ENCODE assay signal across 19 mouse cellular contexts in the genomic region with DNA sequence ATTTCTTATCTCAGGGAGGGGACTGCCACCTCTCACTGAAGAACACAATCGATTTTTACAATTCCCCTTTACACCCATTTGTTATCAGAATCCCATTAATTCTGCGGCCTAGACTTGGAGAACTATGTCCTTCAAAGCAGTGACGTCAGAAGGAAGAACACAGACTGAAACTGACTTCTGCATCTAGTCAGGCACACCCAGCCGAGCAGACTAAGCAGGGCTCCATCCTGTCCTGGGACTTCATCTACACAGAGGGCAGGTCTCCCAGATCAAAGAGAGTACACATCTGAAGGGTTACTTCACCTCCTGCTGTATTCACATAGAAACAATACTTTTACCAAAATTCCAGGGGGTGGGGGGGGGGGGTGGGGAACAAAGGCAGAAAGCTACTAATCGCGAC.
A peak's percentile ranks its signal among the peaks of the same experiment; 100 is the strongest.
DNase-seq lines count a peak whose midpoint lies in the region; ATAC-seq and TF ChIP-seq lines count a peak whose summit lies in the region.
"Had no signal": no experiment of that assay in that cellular context is flagged by ENCODE, and none has a peak within 500 bp of the region (broad histone marks: within the 10 kb centered on the region; RNA-seq: fewer than 3 reads in every experiment).

No protein-coding gene starts in this region.

- 62% methylated on average over 6 of the region's 6 CpGs for WGBS in embryonic facial prominence, embryonic 11.5 days
- 55% methylated on average over 6 of the region's 6 CpGs for WGBS in embryonic facial prominence, embryonic 10.5 days
- 40% methylated on average over 6 of the region's 6 CpGs for WGBS in kidney, embryonic 16.5 days
- 31% methylated on average over 6 of the region's 6 CpGs for WGBS in intestine, postnatal 0 days

- no peak overlapping the region for H3K9ac ChIP-seq in embryonic facial prominence, embryonic 11.5 days (replicated peaks; ENCODE audit: low read length)
- H3K9ac ChIP-seq in kidney, embryonic 16.5 days (replicated peaks; ENCODE audit: low read length): no peak overlapping the region
- H3K9ac ChIP-seq in intestine, postnatal 0 days (ENCODE audit: low read depth, low read length): no peak overlapping the region
- H3K9ac ChIP-seq: hindbrain, embryonic 12.5 days; limb, embryonic 13.5 days; liver, embryonic 15.5 days; neural tube, embryonic 13.5 days had no signal

- no peak overlapping the region for H3K27ac ChIP-seq in embryonic facial prominence, embryonic 11.5 days (replicated peaks; ENCODE audit: low read depth, low read length)
- H3K27ac ChIP-seq in embryonic facial prominence, embryonic 10.5 days (replicated peaks): no peak overlapping the region
- no peak overlapping the region for H3K27ac ChIP-seq in kidney, embryonic 16.5 days (ENCODE audit: low read length)
- H3K27ac ChIP-seq in intestine, postnatal 0 days (ENCODE audit: low read depth, low read length): peak overlapping the region; percentile 29
- H3K27ac ChIP-seq: hindbrain, embryonic 12.5 days; limb, embryonic 13.5 days; liver, embryonic 15.5 days; neural tube, embryonic 13.5 days had no signal

- ATAC-seq in embryonic facial prominence, embryonic 11.5 days (replicated peaks; ENCODE audit: insufficient number of reproducible peaks, low FRiP score, low TSS enrichment, low read depth): 0 out of 2 replicates have a peak, but pooled peaks have one; percentile 45
- 0 out of 2 replicates have a peak, but pooled peaks have one; percentile 50 for ATAC-seq in kidney, embryonic 16.5 days (ENCODE audit: low FRiP score, low TSS enrichment)
- ATAC-seq in intestine, postnatal 0 days: peak; percentile 83
- ATAC-seq in frontal cortex, adult (ENCODE audit: low TSS enrichment): no peak

- H3K27me3 ChIP-seq in embryonic facial prominence, embryonic 11.5 days (ENCODE audit: control insufficient read depth, insufficient read depth, low read length): no peaks in the 10 kb centered on the region
- no peaks in the 10 kb centered on the region for H3K27me3 ChIP-seq in embryonic facial prominence, embryonic 10.5 days (replicated peaks; ENCODE audit: low read depth, poor library complexity, severe bottlenecking)
- H3K27me3 ChIP-seq in kidney, embryonic 16.5 days (ENCODE audit: insufficient read depth, low read length): no peaks in the 10 kb centered on the region
- no peaks in the 10 kb centered on the region for H3K27me3 ChIP-seq in intestine, postnatal 0 days (replicated peaks; ENCODE audit: control insufficient read depth, insufficient read depth, low read length)
- H3K27me3 ChIP-seq: CH12.LX; hindbrain, embryonic 12.5 days; limb, embryonic 13.5 days; liver, embryonic 15.5 days; neural tube, embryonic 13.5 days had no signal

- H3K4me3 ChIP-seq in embryonic facial prominence, embryonic 11.5 days (ENCODE audit: low read depth, low read length): no peak overlapping the region
- no peak overlapping the region for H3K4me3 ChIP-seq in embryonic facial prominence, embryonic 10.5 days
- no peak overlapping the region for H3K4me3 ChIP-seq in kidney, embryonic 16.5 days (ENCODE audit: low read length)
- H3K4me3 ChIP-seq in intestine, postnatal 0 days (ENCODE audit: low read depth, low read length): no peak overlapping the region
- H3K4me3 ChIP-seq: hindbrain, embryonic 12.5 days; limb, embryonic 13.5 days; liver, embryonic 15.5 days; neural tube, embryonic 13.5 days had no signal

- no peaks in the 10 kb centered on the region for H3K36me3 ChIP-seq in embryonic facial prominence, embryonic 11.5 days (replicated peaks; ENCODE audit: control insufficient read depth, insufficient read depth, low read depth, low read length)
- peaks cover 10% of the 10 kb centered on the region for H3K36me3 ChIP-seq in embryonic facial prominence, embryonic 10.5 days (replicated peaks)
- no peaks in the 10 kb centered on the region for H3K36me3 ChIP-seq in kidney, embryonic 16.5 days (ENCODE audit: insufficient read depth, low read length)
- H3K36me3 ChIP-seq in intestine, postnatal 0 days (ENCODE audit: control insufficient read depth, insufficient read depth): no peaks in the 10 kb centered on the region
- H3K36me3 ChIP-seq: hindbrain, embryonic 12.5 days; liver, embryonic 15.5 days; neural tube, embryonic 13.5 days had no signal

- H3K4me1 ChIP-seq in embryonic facial prominence, embryonic 11.5 days (ENCODE audit: control insufficient read depth, insufficient read depth, low read length): no peaks in the 10 kb centered on the region; the same call in 1 of the 2 replicates
- H3K4me1 ChIP-seq in embryonic facial prominence, embryonic 10.5 days: peaks cover 37% of the 10 kb centered on the region
- H3K4me1 ChIP-seq in kidney, embryonic 16.5 days (ENCODE audit: insufficient read depth, low read length): peaks cover 50% of the 10 kb centered on the region
- H3K4me1 ChIP-seq in intestine, postnatal 0 days (replicated peaks; ENCODE audit: control insufficient read depth, insufficient read depth, low read length): peaks cover 4% of the 10 kb centered on the region; the same call in 1 of the 2 replicates
- H3K4me1 ChIP-seq: liver, embryonic 15.5 days had no signal

- H3K9me3 ChIP-seq in embryonic facial prominence, embryonic 11.5 days (replicated peaks; ENCODE audit: control insufficient read depth, low read length): no peaks in the 10 kb centered on the region
- no peaks in the 10 kb centered on the region for H3K9me3 ChIP-seq in embryonic facial prominence, embryonic 10.5 days
- no peaks in the 10 kb centered on the region for H3K9me3 ChIP-seq in kidney, embryonic 16.5 days (ENCODE audit: low read length)
- H3K9me3 ChIP-seq in intestine, postnatal 0 days (ENCODE audit: control insufficient read depth): no peaks in the 10 kb centered on the region
- H3K9me3 ChIP-seq: hindbrain, embryonic 12.5 days; limb, embryonic 13.5 days; liver, embryonic 15.5 days; neural tube, embryonic 13.5 days had no signal

- DNase-seq in embryonic facial prominence, embryonic 11.5 days (ENCODE audit: low spot score): no peak
- no peak for DNase-seq in embryonic facial prominence, embryonic 10.5 days (ENCODE audit: low spot score)
- DNase-seq in kidney, adult 11 months: no peak
- DNase-seq in ES-CJ7 (ENCODE audit: low read depth, low spot score): peak; percentile 22
- no peak for DNase-seq in urinary bladder, adult 2 months (ENCODE audit: low spot score)
- DNase-seq: cerebellum, adult 9-10 months; gastrocnemius, postnatal 25 days; kidney, adult 18-20 months; layer of hippocampus, adult 9-11 months; right cerebral cortex, postnatal 14 days; thymus, postnatal 4 days had no signal

- TF ChIP-seq CTCF in intestine, postnatal 0 days (IDR thresholded peaks at IDR 0.05; ENCODE audit: low read depth): no peak

- H3K4me2 ChIP-seq in embryonic facial prominence, embryonic 11.5 days (ENCODE audit: low read depth, low read length): no peak overlapping the region
- no peak overlapping the region for H3K4me2 ChIP-seq in kidney, embryonic 16.5 days (replicated peaks; ENCODE audit: low read depth, low read length)
- peak overlapping the region; percentile 28 for H3K4me2 ChIP-seq in intestine, postnatal 0 days (replicated peaks; ENCODE audit: low read depth)
- H3K4me2 ChIP-seq: hindbrain, embryonic 12.5 days; limb, embryonic 13.5 days; liver, embryonic 15.5 days; neural tube, embryonic 13.5 days had no signal
